Mouse (Mus musculus): ENCODE results near the gene Hsd3b1.
"Not testable (repeated sequence)": the region's sequence is repeated elsewhere in the genome, so short reads cannot be mapped to it uniquely, and the experiment has no call there.

DNA sequence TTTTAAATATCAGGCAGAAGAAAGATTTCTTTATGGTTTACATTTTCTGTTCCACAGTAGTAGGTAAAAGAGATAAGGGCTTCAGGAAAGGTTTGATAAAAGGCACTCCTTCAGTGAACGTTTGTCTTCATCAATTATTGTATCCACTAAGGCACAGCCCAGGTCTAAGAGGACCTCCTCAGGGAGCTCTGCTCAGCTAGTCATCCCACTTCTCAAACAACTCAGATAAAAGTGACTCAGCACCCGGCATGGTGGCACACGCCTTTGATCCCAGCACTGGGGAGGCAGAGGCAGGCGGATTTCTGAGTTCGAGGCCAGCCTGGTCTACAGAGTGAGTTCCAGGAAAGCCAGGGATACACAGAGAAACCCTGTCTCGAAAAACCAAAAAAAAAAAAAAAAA, 46.9 kb downstream of the Hsd3b1 start:
- TF ChIP-seq CTCF (conservative IDR thresholded peaks at IDR 0.05; ENCODE audit: low read length); NANOG (IDR thresholded peaks at IDR 0.05; ENCODE audit: borderline replicate concordance, low read length): not testable (repeated sequence)
